Mouse (Mus musculus) hindbrain, embryonic 14.5 days (tissue): ENCODE measurements around the gene Mettl7a3. TPM values are rescaled to one million over a fixed set of nuclear protein-coding genes. Genes with fewer than 3 reads are reported as not detected.
A peak's percentile ranks its signal among the peaks of the same experiment; 100 is the strongest.

Source experiments
- ATAC-seq: fragments of 200-750 bp; cut with Nextera tagmentation; 2 replicates; pipeline ENCODE4 v1.8.0; 2017; ENCODE audit warnings: moderate number of reproducible peaks, mild to moderate bottlenecking, moderate TSS enrichment, moderate library complexity; ENCODE audit not compliant: low FRiP score
- DNase-seq: peaks from one replicate; pipeline ENCODE4 v3.0.0-alpha.2; 2015; ENCODE audit warnings: low spot score
- H3K27ac ChIP-seq: fragments of 300-500 bp; sonication (generic); 2 replicates; pipeline ENCODE4 v1.5.1; 2014; ENCODE audit warnings: mild to moderate bottlenecking, moderate library complexity
- H3K27me3 ChIP-seq: fragments of 300-500 bp; sonication (generic); 2 replicates; pipeline ENCODE4 v1.6.1; 2014; ENCODE audit warnings: mild to moderate bottlenecking, low read length, mixed read lengths; ENCODE audit not compliant: control insufficient read depth, insufficient read depth
- H3K36me3 ChIP-seq: fragments of 300-500 bp; sonication (generic); replicated peaks from 2 replicates; pipeline ENCODE4 v1.6.1; 2014; ENCODE audit not compliant: control insufficient read depth, insufficient read depth
- H3K4me1 ChIP-seq: fragments of 300-500 bp; sonication (generic); replicated peaks from 2 replicates; pipeline ENCODE4 v1.6.1; 2014; ENCODE audit warnings: antibody characterized with exemption, low read length, mixed read lengths; ENCODE audit not compliant: control insufficient read depth, insufficient read depth
- H3K4me2 ChIP-seq: fragments of 300-500 bp; sonication (generic); replicated peaks from 2 replicates; pipeline ENCODE4 v1.6.1; 2014; ENCODE audit warnings: mild to moderate bottlenecking, moderate library complexity
- H3K4me3 ChIP-seq: fragments of 300-500 bp; sonication (generic); replicated peaks from 2 replicates; pipeline ENCODE4 v1.5.1; 2014; ENCODE audit warnings: mild to moderate bottlenecking, low read length
- H3K9ac ChIP-seq: fragments of 300-500 bp; sonication (generic); 2 replicates; pipeline ENCODE4 v1.6.1; 2014
- H3K9me3 ChIP-seq: fragments of 300-500 bp; sonication (generic); 2 replicates; pipeline ENCODE4 v1.6.1; 2016; ENCODE audit warnings: low read length; ENCODE audit not compliant: control insufficient read depth
- WGBS: fragments of 180-500 bp; shearing (Covaris S2); extraction: QIAGEN DNeasy Blood & Tissue Kit; methylation state at CpG from one replicate; pipeline ENCODE4 v1.1.7; 2014; 5-methylcytosine and 5-hydroxymethylcytosine counted together
- polyA plus RNA-seq: library from polyadenylated mRNA; unstranded; fragments of >200 nt; fragmentation: Nextera tagmentation; extraction: Ambion mirVana; gene quantifications from 2 replicates; pipeline ENCODE4 v1.2.1, GENCODE M21; 2014

Gene Mettl7a3
- polyA plus RNA-seq = not detected in 2 replicates

- H3K27ac ChIP-seq = no peak within 1 kb of the TSS
- H3K27me3 ChIP-seq = no peaks in the 10 kb centered on the region
- ATAC-seq (no peak), DNase-seq (no peak)
- H3K4me2 ChIP-seq = no peak within 1 kb of the TSS
- no peaks in the 10 kb centered on the region for H3K9me3 ChIP-seq
- no peaks in the 10 kb centered on the region for H3K4me1 ChIP-seq
- no peaks in the 10 kb centered on the region for H3K36me3 ChIP-seq
- no peak within 1 kb of the TSS for H3K4me3 ChIP-seq
- H3K9ac ChIP-seq = no peak within 1 kb of the TSS
- WGBS = 69% methylated on average over 10 of the region's 10 CpGs
These were observed at the start of gene Mettl7a3 for GRCm38 (mm10) chr15:100334629-100335028. Mettl7a3 (plus strand) TSS chr15:100334929.

- no peak for ATAC-seq
- Histone ChIP-seq H3K36me3 (no peaks in the 10 kb centered on the region), H3K4me2 (no peak overlapping the region), H3K4me1 (no peaks in the 10 kb centered on the region), H3K9ac (no peak overlapping the region), H3K9me3 (no peaks in the 10 kb centered on the region), H3K27me3 (no peaks in the 10 kb centered on the region), H3K27ac (no peak overlapping the region), H3K4me3 (no peak overlapping the region)
- 94% methylated on average over 6 of the region's 6 CpGs for WGBS
- no peak for DNase-seq
These were observed 45.7 kb upstream of the Mettl7a3 start for GRCm38 (mm10) chr15:100288980-100289379.

- Histone ChIP-seq H3K4me2 (no peak overlapping the region), H3K27me3 (no peaks in the 10 kb centered on the region), H3K4me3 (no peak overlapping the region), H3K4me1 (no peaks in the 10 kb centered on the region), H3K9ac (no peak overlapping the region), H3K9me3 (no peaks in the 10 kb centered on the region), H3K27ac (no peak overlapping the region), H3K36me3 (no peaks in the 10 kb centered on the region)
- 63% methylated on average over 5 of the region's 5 CpGs for WGBS
- DNase-seq = no peak
- ATAC-seq = no peak
These were observed 43.9 kb upstream of the Mettl7a3 start for GRCm38 (mm10) chr15:100290858-100291257.

- H3K4me1 ChIP-seq = no peaks in the 10 kb centered on the region
- ATAC-seq (no peak), DNase-seq (no peak)
- no peak overlapping the region for H3K27ac ChIP-seq
- no peak overlapping the region for H3K4me3 ChIP-seq
- no peaks in the 10 kb centered on the region for H3K9me3 ChIP-seq
- 60% methylated on average over 7 of the region's 7 CpGs for WGBS
- H3K36me3 ChIP-seq = no peaks in the 10 kb centered on the region
- no peaks in the 10 kb centered on the region for H3K27me3 ChIP-seq
- no peak overlapping the region for H3K4me2 ChIP-seq
- no peak overlapping the region for H3K9ac ChIP-seq
These were observed 42.4 kb upstream of the Mettl7a3 start for GRCm38 (mm10) chr15:100292326-100292725.

GRCm38 (mm10) chr15:100297856-100298255 is 36.9 kb upstream of the Mettl7a3 start:
- Histone ChIP-seq H3K9me3 (no peaks in the 10 kb centered on the region), H3K27me3 (no peaks in the 10 kb centered on the region), H3K9ac (no peak overlapping the region), H3K4me3 (no peak overlapping the region), H3K27ac (no peak overlapping the region), H3K4me2 (no peak overlapping the region), H3K36me3 (no peaks in the 10 kb centered on the region), H3K4me1 (no peaks in the 10 kb centered on the region)
- DNase-seq = no peak
- WGBS = 95% methylated on average over 5 of the region's 5 CpGs
- ATAC-seq = no peak

GRCm38 (mm10) chr15:100300499-100300898 is 34.2 kb upstream of the Mettl7a3 start:
- WGBS = 86% methylated on average over 6 of the region's 6 CpGs
- no peaks in the 10 kb centered on the region for H3K9me3 ChIP-seq
- DNase-seq = no peak

GRCm38 (mm10) chr15:100301556-100301955 is 33.2 kb upstream of the Mettl7a3 start:
- H3K4me2 ChIP-seq = no peak overlapping the region
- no peak overlapping the region for H3K4me3 ChIP-seq
- no peaks in the 10 kb centered on the region for H3K9me3 ChIP-seq
- no peak for ATAC-seq
- 59% methylated on average over 15 of the region's 15 CpGs for WGBS
- no peak overlapping the region for H3K27ac ChIP-seq
- DNase-seq = no peak
- H3K36me3 ChIP-seq = no peaks in the 10 kb centered on the region
- no peak overlapping the region for H3K9ac ChIP-seq
- H3K27me3 ChIP-seq = no peaks in the 10 kb centered on the region
- peaks cover 5% of the 10 kb centered on the region; the same call in 1 of the 2 replicates for H3K4me1 ChIP-seq

More at GRCm38 (mm10) chr15:100300499-100300898, 34.2 kb upstream of the Mettl7a3 start:
- H3K36me3 ChIP-seq = no peaks in the 10 kb centered on the region
- no peak for ATAC-seq
- peaks cover 4% of the 10 kb centered on the region; the same call in 1 of the 2 replicates for H3K4me1 ChIP-seq
- no peak overlapping the region for H3K27ac ChIP-seq
- H3K27me3 ChIP-seq = no peaks in the 10 kb centered on the region
- no peak overlapping the region for H3K4me3 ChIP-seq
- no peak overlapping the region for H3K4me2 ChIP-seq
- no peak overlapping the region for H3K9ac ChIP-seq

- Histone ChIP-seq H3K4me3 (peak overlapping the region; percentile 48), H3K9ac (peak overlapping the region; percentile 83), H3K27me3 (no peaks in the 10 kb centered on the region), H3K36me3 (no peaks in the 10 kb centered on the region), H3K27ac (no peak overlapping the region), H3K4me1 (peaks cover 5% of the 10 kb centered on the region; the same call in 1 of the 2 replicates), H3K4me2 (peak overlapping the region; percentile 82), H3K9me3 (no peaks in the 10 kb centered on the region)
- DNase-seq (peak; percentile 27), ATAC-seq (no peak)
- WGBS = 48% methylated on average over 8 of the region's 8 CpGs
These were observed 31.2 kb upstream of the Mettl7a3 start for GRCm38 (mm10) chr15:100303428-100304018.

GRCm38 (mm10) chr15:100304019-100304991 is 30.4 kb upstream of the Mettl7a3 start, which contains the start of gene Mettl7a1:
Mettl7a1 (plus strand) TSS chr15:100304140.
- Histone ChIP-seq H3K36me3 (no peaks in the 10 kb centered on the region), H3K27me3 (no peaks in the 10 kb centered on the region), H3K9me3 (no peaks in the 10 kb centered on the region), H3K4me3 (peak within 1 kb of the TSS; percentile 48), H3K27ac (peak within 1 kb of the TSS; percentile 87), H3K4me2 (peak within 1 kb of the TSS; percentile 82), H3K9ac (peak within 1 kb of the TSS; percentile 83), H3K4me1 (peaks cover 5% of the 10 kb centered on the region; the same call in 1 of the 2 replicates)
- ATAC-seq (peak; percentile 90), DNase-seq (peak; percentile 81)
- WGBS = 1% methylated on average over 25 of the region's 30 CpGs
